Comparison of ENCODE assay signal across 14 mouse cellular contexts in genomic region chr4:102624937-102625336, GRCm38 (mm10).
A peak's percentile ranks its signal among the peaks of the same experiment; 100 is the strongest.
DNase-seq lines count a peak whose midpoint lies in the region; ATAC-seq and TF ChIP-seq lines count a peak whose summit lies in the region.
"Had no signal": no experiment of that assay in that cellular context is flagged by ENCODE, and none has a peak within 500 bp of the region (broad histone marks: within the 10 kb centered on the region; RNA-seq: fewer than 3 reads in every experiment).

No protein-coding gene starts in this region.

- TF ChIP-seq EP300 in liver, postnatal 0 days (IDR thresholded peaks at IDR 0.05; ENCODE audit: low read depth): 0 out of 2 replicates have a peak, but pooled peaks have one; percentile 9

- DNase-seq in adrenal gland, adult 2 months: peak; percentile 13
- no peak for DNase-seq in adrenal gland, postnatal 36 days
- DNase-seq in lung, adult 18-20 months: peak; percentile 44 to 50
- no peak for DNase-seq in lung, adult 2 months
- DNase-seq in liver, postnatal 0 days: peak; percentile 19
- DNase-seq in urinary bladder, postnatal 10 days (ENCODE audit: low spot score): no peak
- DNase-seq in thymus, adult 18-20 months: no peak
- DNase-seq: cerebellum, postnatal 36 days; retina, postnatal 1 day; thymus, adult 2 months had no signal

- ATAC-seq in liver, postnatal 0 days: peak; percentile 81
- ATAC-seq in neutrophil, adult 5-6 weeks (ENCODE audit: extremely low read depth, insufficient number of reproducible peaks, low FRiP score, poor library complexity, severe bottlenecking): peak; percentile 82
- ATAC-seq: forebrain, embryonic 16.5 days had no signal

- H3K27ac ChIP-seq in liver, postnatal 0 days (ENCODE audit: low read depth): peak overlapping the region; percentile 62
- H3K27ac ChIP-seq: limb, embryonic 10.5 days; neural tube, embryonic 13.5 days had no signal

- WGBS in lung, adult 2 months: 53% methylated on average over 8 of the region's 8 CpGs
- WGBS in liver, postnatal 0 days (ENCODE audit: insufficient replicate concordance): 31% methylated on average over 8 of the region's 8 CpGs

- H3K36me3 ChIP-seq in liver, postnatal 0 days (replicated peaks; ENCODE audit: insufficient read depth, low read length): no peaks in the 10 kb centered on the region
- H3K36me3 ChIP-seq: limb, embryonic 10.5 days; neural tube, embryonic 13.5 days had no signal

- no peak overlapping the region for H3K9ac ChIP-seq in liver, postnatal 0 days (replicated peaks)
- H3K9ac ChIP-seq: neural tube, embryonic 13.5 days had no signal

- H3K27me3 ChIP-seq in liver, postnatal 0 days (ENCODE audit: insufficient read depth, low read length): no peaks in the 10 kb centered on the region
- H3K27me3 ChIP-seq: neural tube, embryonic 13.5 days had no signal

- H3K4me3 ChIP-seq in lung, adult 2 months (replicated peaks; ENCODE audit: extremely low read depth, low read depth, low read length): no peak overlapping the region
- H3K4me3 ChIP-seq in liver, postnatal 0 days (ENCODE audit: low read depth, low read length): no peak overlapping the region
- H3K4me3 ChIP-seq: limb, embryonic 10.5 days; neural tube, embryonic 13.5 days had no signal

- no peak for TF ChIP-seq CTCF in lung, adult 2 months (IDR thresholded peaks at IDR 0.05; ENCODE audit: insufficient read depth, low read length)
- TF ChIP-seq CTCF in liver, postnatal 0 days (IDR thresholded peaks at IDR 0.05; ENCODE audit: low read depth): no peak

- no peaks in the 10 kb centered on the region for H3K9me3 ChIP-seq in liver, postnatal 0 days (ENCODE audit: low read length)
- H3K9me3 ChIP-seq: limb, embryonic 10.5 days; neural tube, embryonic 13.5 days had no signal

- no peak for TF ChIP-seq POLR2A in lung, adult 2 months (IDR thresholded peaks at IDR 0.05; ENCODE audit: borderline replicate concordance, extremely low read depth, low read depth, low read length)

- H3K4me2 ChIP-seq in liver, postnatal 0 days (ENCODE audit: low read depth, low read length): no peak overlapping the region
- H3K4me2 ChIP-seq: neural tube, embryonic 13.5 days had no signal

- H3K4me1 ChIP-seq in lung, adult 2 months (ENCODE audit: control insufficient read depth, insufficient read depth, low read length): peaks cover 3% of the 10 kb centered on the region; the same call in 1 of the 2 replicates
- peaks cover 18% of the 10 kb centered on the region for H3K4me1 ChIP-seq in liver, postnatal 0 days (ENCODE audit: insufficient read depth)

Comparison
In these comparisons a context has a peak if more than half of its experiments do, and no peak if none do; other contexts are left out.
1. DNase-seq: peak in adrenal gland, adult 2 months (single experiment), lung, adult 18-20 months (2 of 2) and liver, postnatal 0 days (single experiment); none in adrenal gland, postnatal 36 days (0 of 2), lung, adult 2 months (single experiment), urinary bladder, postnatal 10 days (single experiment) and thymus, adult 18-20 months (0 of 2).